Mouse (Mus musculus) bone marrow macrophage, adult 2 months (primary cell): Measurements from ENCODE around the gene Polg.

Source experiments
- CTCF ChIP-seq: IDR thresholded peaks from 2 replicates; pipeline ENCODE4 v1.5.1; 2012; ENCODE audit warnings: low read depth, mild to moderate bottlenecking, low read length, moderate library complexity
- POLR2A ChIP-seq: IDR thresholded peaks from 2 replicates; pipeline ENCODE4 v1.6.1; 2012; ENCODE audit warnings: mild to moderate bottlenecking, low read depth, low read length, borderline replicate concordance

GRCm38 (mm10) chr7:79414449-79415375, 51.5 kb downstream of the Polg start:
- no peak for TF ChIP-seq CTCF
- TF ChIP-seq POLR2A, result no peak
